Mouse (Mus musculus) stomach, embryonic 14.5 days (tissue): Measurements from ENCODE around the gene Pax7. TPM values are rescaled to one million over a fixed set of nuclear protein-coding genes. Genes with fewer than 3 reads are reported as not detected.

ENCODE experiments used
- ATAC-seq: fragments of 200-750 bp; cut with Nextera tagmentation; 2 replicates; pipeline ENCODE4 v1.8.0; 2017; ENCODE audit warnings: low read depth, moderate TSS enrichment; ENCODE audit not compliant: insufficient number of reproducible peaks, insufficient read depth, low FRiP score
- H3K27ac ChIP-seq: fragments of 300-500 bp; sonication (generic); 2 replicates; pipeline ENCODE4 v1.5.1; 2014; ENCODE audit warnings: mild to moderate bottlenecking, low read length, moderate library complexity, mixed read lengths
- H3K27me3 ChIP-seq: fragments of 300-500 bp; sonication (generic); 2 replicates; pipeline ENCODE4 v1.6.1; 2014; ENCODE audit warnings: low read length, control low read depth, mixed read lengths; ENCODE audit not compliant: control insufficient read depth, insufficient read depth
- H3K36me3 ChIP-seq: fragments of 300-500 bp; sonication (generic); 2 replicates; pipeline ENCODE4 v1.6.1; 2014; ENCODE audit warnings: mild to moderate bottlenecking, control low read depth, low read length, moderate library complexity, mixed read lengths; ENCODE audit not compliant: control insufficient read depth, insufficient read depth
- H3K4me1 ChIP-seq: fragments of 300-500 bp; sonication (generic); 2 replicates; pipeline ENCODE4 v1.6.1; 2014; ENCODE audit warnings: low read length, control low read depth, mixed read lengths; ENCODE audit not compliant: control insufficient read depth, insufficient read depth
- H3K4me2 ChIP-seq: fragments of 300-500 bp; sonication (generic); replicated peaks from 2 replicates; pipeline ENCODE4 v1.6.1; 2014; ENCODE audit warnings: low read depth, low read length, control low read depth
- H3K4me3 ChIP-seq: fragments of 300-500 bp; sonication (generic); 2 replicates; pipeline ENCODE4 v1.5.1; 2014; ENCODE audit warnings: low read depth, low read length, control low read depth
- H3K9ac ChIP-seq: fragments of 300-500 bp; sonication (generic); replicated peaks from 2 replicates; pipeline ENCODE4 v1.6.1; 2014; ENCODE audit warnings: low read depth, mild to moderate bottlenecking, control low read depth, low read length, moderate library complexity, mixed read lengths
- H3K9me3 ChIP-seq: fragments of 300-500 bp; sonication (generic); 2 replicates; pipeline ENCODE4 v1.6.1; 2016; ENCODE audit warnings: low read depth, low read length, control low read depth; ENCODE audit not compliant: control insufficient read depth
- WGBS: fragments of 180-500 bp; shearing (Covaris S2); extraction: QIAGEN DNeasy Blood & Tissue Kit; methylation state at CpG from one replicate; pipeline ENCODE4 v1.1.7; 2014; 5-methylcytosine and 5-hydroxymethylcytosine counted together
- polyA plus RNA-seq: library from polyadenylated mRNA; unstranded; fragments of >200 nt; fragmentation: Nextera tagmentation; extraction: Ambion mirVana; gene quantifications from 2 replicates; pipeline ENCODE4 v1.2.1, GENCODE M21; 2014

Gene Pax7
- polyA plus RNA-seq, 1 experiment from 2014 or later, result not detected

GRCm38 (mm10) chr4:139822214-139823137, 10.9 kb downstream of the Pax7 start:
- Histone ChIP-seq H3K9me3 (no peaks in the 10 kb centered on the region), H3K4me3 (no peak overlapping the region), H3K4me2 (no peak overlapping the region), H3K9ac (no peak overlapping the region), H3K27ac (no peak overlapping the region), H3K36me3 (no peaks in the 10 kb centered on the region), H3K27me3 (peaks cover 64% of the 10 kb centered on the region), H3K4me1 (no peaks in the 10 kb centered on the region)
- no peak for ATAC-seq
- WGBS, result under 1% methylated on average over 28 of the region's 28 CpGs

- under 1% methylated on average over 58 of the region's 65 CpGs for WGBS
- H3K9me3 ChIP-seq, result no peaks in the 10 kb centered on the region
- peak overlapping the region; percentile 18 for H3K4me3 ChIP-seq
- no peak overlapping the region for H3K27ac ChIP-seq
- H3K4me1 ChIP-seq, result no peaks in the 10 kb centered on the region
- H3K9ac ChIP-seq, result no peak overlapping the region
- ATAC-seq, result no peak
- peak overlapping the region; percentile 35 for H3K4me2 ChIP-seq
- H3K36me3 ChIP-seq, result no peaks in the 10 kb centered on the region
- peaks cover 64% of the 10 kb centered on the region for H3K27me3 ChIP-seq
These were observed 11.7 kb downstream of the Pax7 start for GRCm38 (mm10) chr4:139821491-139822160.

- no peak for ATAC-seq
- H3K4me1 ChIP-seq, result no peaks in the 10 kb centered on the region
- H3K9me3 ChIP-seq, result no peaks in the 10 kb centered on the region
- WGBS, result 2% methylated on average over 22 of the region's 22 CpGs
- H3K4me2 ChIP-seq, result peak overlapping the region; percentile 35; the same call in 1 of the 2 replicates
- H3K27ac ChIP-seq, result no peak overlapping the region
- peaks cover 64% of the 10 kb centered on the region for H3K27me3 ChIP-seq
- H3K4me3 ChIP-seq, result peak overlapping the region; percentile 18; the same call in 1 of the 2 replicates
- H3K9ac ChIP-seq, result no peak overlapping the region
- no peaks in the 10 kb centered on the region for H3K36me3 ChIP-seq
These were observed 12.3 kb downstream of the Pax7 start for GRCm38 (mm10) chr4:139821071-139821470.

GRCm38 (mm10) chr4:139819411-139820030, 13.8 kb downstream of the Pax7 start:
- no peak overlapping the region for H3K9ac ChIP-seq
- ATAC-seq, result no peak
- no peak overlapping the region for H3K27ac ChIP-seq
- H3K4me1 ChIP-seq, result no peaks in the 10 kb centered on the region
- H3K36me3 ChIP-seq, result no peaks in the 10 kb centered on the region
- peaks cover 56% of the 10 kb centered on the region for H3K27me3 ChIP-seq
- H3K4me2 ChIP-seq, result no peak overlapping the region
- H3K4me3 ChIP-seq, result no peak overlapping the region
- no peaks in the 10 kb centered on the region for H3K9me3 ChIP-seq
- whole genome bisulfite sequencing, result 6% methylated on average over 9 of the region's 9 CpGs

- H3K9ac ChIP-seq, result no peak overlapping the region
- H3K36me3 ChIP-seq, result no peaks in the 10 kb centered on the region
- H3K4me1 ChIP-seq, result no peaks in the 10 kb centered on the region
- no peak overlapping the region for H3K4me2 ChIP-seq
- WGBS, result 8% methylated on average over 7 of the region's 7 CpGs
- H3K4me3 ChIP-seq, result no peak overlapping the region
- H3K27me3 ChIP-seq, result peaks cover 51% of the 10 kb centered on the region
- no peaks in the 10 kb centered on the region for H3K9me3 ChIP-seq
- ATAC-seq, result no peak
- no peak overlapping the region for H3K27ac ChIP-seq
These were observed 15.2 kb downstream of the Pax7 start for GRCm38 (mm10) chr4:139818163-139818562.

- no peak overlapping the region for H3K27ac ChIP-seq
- peaks cover 7% of the 10 kb centered on the region for H3K4me1 ChIP-seq
- H3K4me3 ChIP-seq, result no peak overlapping the region
- H3K27me3 ChIP-seq, result peaks cover 27% of the 10 kb centered on the region
- no peak overlapping the region for H3K9ac ChIP-seq
- 25% methylated on average over 9 of the region's 9 CpGs for WGBS
- ATAC-seq, result no peak
- H3K4me2 ChIP-seq, result no peak overlapping the region
- no peaks in the 10 kb centered on the region for H3K36me3 ChIP-seq
- no peaks in the 10 kb centered on the region for H3K9me3 ChIP-seq
These were observed 19.9 kb downstream of the Pax7 start for GRCm38 (mm10) chr4:139813371-139813960.

GRCm38 (mm10) chr4:139811901-139812300, 21.4 kb downstream of the Pax7 start:
- no peak for ATAC-seq

GRCm38 (mm10) chr4:139811475-139811874, 21.9 kb downstream of the Pax7 start:
- no peak for ATAC-seq
- no peak overlapping the region for H3K4me3 ChIP-seq
- H3K36me3 ChIP-seq, result no peaks in the 10 kb centered on the region
- H3K27ac ChIP-seq, result no peak overlapping the region
- H3K9ac ChIP-seq, result no peak overlapping the region
- WGBS, result 51% methylated on average over 5 of the region's 5 CpGs
- H3K4me2 ChIP-seq, result no peak overlapping the region; the same call in 1 of the 2 replicates
- no peaks in the 10 kb centered on the region for H3K9me3 ChIP-seq
- peaks cover 21% of the 10 kb centered on the region; the same call in 1 of the 2 replicates for H3K27me3 ChIP-seq
- H3K4me1 ChIP-seq, result peaks cover 7% of the 10 kb centered on the region

More at GRCm38 (mm10) chr4:139811901-139812300, 21.4 kb downstream of the Pax7 start:
- H3K9ac ChIP-seq, result no peak overlapping the region
- H3K27ac ChIP-seq, result no peak overlapping the region
- peaks cover 7% of the 10 kb centered on the region for H3K4me1 ChIP-seq
- no peak overlapping the region for H3K4me2 ChIP-seq
- H3K4me3 ChIP-seq, result no peak overlapping the region
- WGBS, result 65% methylated on average over 4 of the region's 4 CpGs
- no peaks in the 10 kb centered on the region for H3K36me3 ChIP-seq
- H3K27me3 ChIP-seq, result peaks cover 24% of the 10 kb centered on the region; the same call in 1 of the 2 replicates
- no peaks in the 10 kb centered on the region for H3K9me3 ChIP-seq
